Mouse (Mus musculus): ENCODE measurements around the gene BC030867.
A peak's percentile ranks its signal among the peaks of the same experiment; 100 is the strongest.

The BC030867 gene

GRCm38 (mm10) chr11:102290141-102290540 lies 41.5 kb downstream of the BC030867 start:
- DNase-seq (ENCODE audit: low read depth, low spot score) = no peak

GRCm38 (mm10) chr11:102291051-102291535 lies 42.4 kb downstream of the BC030867 start:
- DNase-seq (ENCODE audit: low read depth, low spot score) = no peak

- DNase-seq (ENCODE audit: low read depth, low spot score) = no peak
These were observed 45.3 kb downstream of the BC030867 start for GRCm38 (mm10) chr11:102293971-102294370.

GRCm38 (mm10) chr11:102294416-102294815 lies 45.7 kb downstream of the BC030867 start:
- DNase-seq (ENCODE audit: low read depth, low spot score) = no peak

GRCm38 (mm10) chr11:102294887-102295597 lies 46.4 kb downstream of the BC030867 start:
- DNase-seq (ENCODE audit: low read depth, low spot score) = no peak

GRCm38 (mm10) chr11:102295598-102296471 lies 47.2 kb downstream of the BC030867 start:
- DNase-seq (ENCODE audit: low read depth, low spot score) = no peak

- DNase-seq (ENCODE audit: low read depth, low spot score) = peak; percentile 89
These were observed 48.1 kb downstream of the BC030867 start, which contains the start of gene Atxn7l3 for GRCm38 (mm10) chr11:102296491-102297472. TSS of gene Atxn7l3 (minus strand) at chr11:102296631.

- no peak for DNase-seq (ENCODE audit: low read depth, low spot score)
These were observed 49.2 kb downstream of the BC030867 start for GRCm38 (mm10) chr11:102297577-102298556.

- DNase-seq (ENCODE audit: low read depth, low spot score) = no peak
These were observed 51.2 kb downstream of the BC030867 start for GRCm38 (mm10) chr11:102299839-102300238.

- no peak for DNase-seq (ENCODE audit: low read depth, low spot score)
These were observed 55.5 kb downstream of the BC030867 start for GRCm38 (mm10) chr11:102304141-102304540.

GRCm38 (mm10) chr11:102305359-102305758 lies 56.7 kb downstream of the BC030867 start:
- no peak for DNase-seq (ENCODE audit: low read depth, low spot score)

- no peak for DNase-seq (ENCODE audit: low read depth, low spot score)
These were observed 59.4 kb downstream of the BC030867 start for GRCm38 (mm10) chr11:102308104-102308503.

GRCm38 (mm10) chr11:102308979-102309378 lies 60.3 kb downstream of the BC030867 start:
- peak; percentile 87 for DNase-seq (ENCODE audit: low read depth, low spot score)

- no peak for DNase-seq (ENCODE audit: low read depth, low spot score)
These were observed 61.3 kb downstream of the BC030867 start for GRCm38 (mm10) chr11:102309821-102310617.

- no peak for DNase-seq (ENCODE audit: low read depth, low spot score)
These were observed 62.4 kb downstream of the BC030867 start for GRCm38 (mm10) chr11:102310768-102311695.

- DNase-seq (ENCODE audit: low read depth, low spot score) = no peak
These were observed 63.3 kb downstream of the BC030867 start for GRCm38 (mm10) chr11:102311966-102312365.

- DNase-seq (ENCODE audit: low read depth, low spot score) = no peak
These were observed 63.9 kb downstream of the BC030867 start for GRCm38 (mm10) chr11:102312586-102312985.

- no peak for DNase-seq (ENCODE audit: low read depth, low spot score)
These were observed 65.6 kb downstream of the BC030867 start for GRCm38 (mm10) chr11:102314321-102314720.

Data from retina, adult 2 months (tissue).